Mouse (Mus musculus) testis, adult 2 months (tissue): Measurements from ENCODE around the gene Tenm4.

ENCODE experiments used
- CTCF ChIP-seq: fragments of 200-500 bp; IDR thresholded peaks from 2 replicates; pipeline ENCODE4 v1.5.1; 2012; ENCODE audit warnings: low read depth, mild to moderate bottlenecking, inconsistent platforms, low read length, moderate library complexity; ENCODE audit not compliant: control insufficient read depth, insufficient read depth, insufficient replicate concordance
- POLR2A ChIP-seq: fragments of 200-500 bp; IDR thresholded peaks from 2 replicates; pipeline ENCODE4 v1.6.1; 2012; ENCODE audit warnings: low read depth, mild to moderate bottlenecking, inconsistent platforms, low read length, moderate library complexity; ENCODE audit not compliant: control insufficient read depth

DNA sequence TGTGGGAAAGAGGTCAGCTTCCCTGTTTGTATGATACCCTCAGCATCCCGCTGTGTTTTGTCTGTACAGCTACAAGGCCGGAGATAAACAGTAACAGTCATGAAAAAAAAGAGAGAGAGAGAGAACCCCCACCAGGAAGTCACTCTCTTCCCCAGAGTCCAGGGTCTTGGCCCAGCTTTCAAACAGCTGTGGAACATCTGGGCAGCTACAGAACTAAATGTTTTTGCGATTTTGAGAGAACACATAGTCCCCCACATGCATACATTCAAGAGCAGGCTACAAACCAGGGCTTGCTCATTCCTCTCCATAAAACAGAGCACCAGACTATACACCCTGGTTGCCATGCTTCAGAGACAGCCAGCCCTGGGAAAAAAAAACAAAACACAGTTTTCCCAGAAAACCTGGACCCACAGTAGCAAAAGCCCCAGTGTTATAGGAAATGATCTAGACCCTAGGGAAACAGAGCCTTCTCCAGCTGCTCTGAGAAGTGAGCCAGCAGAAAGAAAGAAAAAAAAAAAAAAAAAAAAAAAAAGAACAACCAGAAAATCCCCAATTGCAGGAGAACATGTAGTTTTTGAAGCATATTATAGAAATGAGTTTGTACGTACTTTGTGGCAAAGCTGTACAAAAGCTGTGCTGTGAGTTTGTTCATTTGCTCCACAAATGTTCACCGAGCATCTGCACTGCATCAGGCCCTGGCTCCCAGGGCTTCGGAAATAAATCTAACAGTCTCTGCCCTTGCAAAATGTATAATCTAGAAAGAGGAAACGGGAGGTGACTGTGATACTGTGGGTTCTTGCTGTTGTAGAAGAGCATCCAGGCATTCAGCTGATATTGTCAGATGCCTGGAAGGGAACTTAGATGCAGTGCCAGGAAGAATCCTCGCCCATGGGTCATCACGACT, 642.7 kb downstream of the Tenm4 start:
- TF ChIP-seq CTCF (no peak), POLR2A (no peak)
